Mouse (Mus musculus) adrenal gland, adult 2 months (tissue): ENCODE results near the gene Wsb2. TPM values are rescaled to one million over a fixed set of nuclear protein-coding genes. Genes with fewer than 3 reads are reported as not detected.
"Not testable (repeated sequence)": the region's sequence is repeated elsewhere in the genome, so short reads cannot be mapped to it uniquely, and the experiment has no call there.

Source experiments
- DNase-seq: peaks from one replicate; pipeline ENCODE4 v3.0.0; 2021
- polyA plus RNA-seq: library from polyadenylated mRNA; depleted of rRNA; stranded (reverse); fragments of >200 nt; gene quantifications from 2 replicates; pipeline ENCODE4 v1.2.3, GENCODE M21; 2012; rRNA removed
- total RNA-seq, 2 experiments: library from RNA; stranded (reverse); gene quantifications; 2 replicates each; pipeline ENCODE4 v1.2.3; 2021

Gene Wsb2
- total and polyA plus RNA-seq, 3 experiments: 149 to 211 (median 153) TPM

- DNase-seq: peak; percentile 51
These were observed 31.2 kb downstream of the Wsb2 start for GRCm38 (mm10) chr5:117388296-117388751.

- DNase-seq: peak; percentile 98
These were observed 31.8 kb downstream of the Wsb2 start, which contains the start of gene Rfc5 for GRCm38 (mm10) chr5:117388877-117389276. Rfc5 (minus strand) TSS chr5:117389047.

GRCm38 (mm10) chr5:117390895-117391294 lies 33.8 kb downstream of the Wsb2 start:
- DNase-seq: no peak

- no peak for DNase-seq
These were observed 38.7 kb downstream of the Wsb2 start for GRCm38 (mm10) chr5:117395834-117396233.

- no peak for DNase-seq
These were observed 39.5 kb downstream of the Wsb2 start for GRCm38 (mm10) chr5:117396596-117397014.

GRCm38 (mm10) chr5:117397371-117397770 lies 40.3 kb downstream of the Wsb2 start:
- DNase-seq: no peak

- DNase-seq: no peak
These were observed 41.0 kb downstream of the Wsb2 start for GRCm38 (mm10) chr5:117398007-117398550.

GRCm38 (mm10) chr5:117399281-117399680 lies 42.2 kb downstream of the Wsb2 start:
- no peak for DNase-seq

- no peak for DNase-seq
These were observed 46.5 kb downstream of the Wsb2 start for GRCm38 (mm10) chr5:117403609-117404008.

GRCm38 (mm10) chr5:117404671-117405070 lies 47.6 kb downstream of the Wsb2 start:
- not testable (repeated sequence) for DNase-seq

GRCm38 (mm10) chr5:117408216-117408615 lies 51.1 kb downstream of the Wsb2 start:
- DNase-seq: peak; percentile 31

- no peak for DNase-seq
These were observed 52.3 kb downstream of the Wsb2 start for GRCm38 (mm10) chr5:117409369-117409768.

- DNase-seq: peak; percentile 40
These were observed 56.7 kb downstream of the Wsb2 start, which contains the start of gene Ksr2 for GRCm38 (mm10) chr5:117413507-117414501. Ksr2 (plus strand) TSS chr5:117414000.

- DNase-seq: no peak
These were observed 57.5 kb downstream of the Wsb2 start for GRCm38 (mm10) chr5:117414611-117415010.

- DNase-seq: no peak
These were observed 58.2 kb downstream of the Wsb2 start for GRCm38 (mm10) chr5:117415011-117415912.

- DNase-seq: no peak
These were observed 60.3 kb downstream of the Wsb2 start for GRCm38 (mm10) chr5:117417442-117417841.

Other genes with a start within 250 kb of the Wsb2 start
- gene Suds3, start 241.2 kb upstream of the Wsb2 start, total RNA-seq: 100 to 1,000 TPM; 106 to 144 TPM
- 61.5 and 68.0 TPM in 2 replicates for gene Suds3, start 241.2 kb upstream of the Wsb2 start, polyA plus RNA-seq
- 10 to 100 TPM; 30.9 to 36.0 TPM for gene Taok3, start 237.2 kb upstream of the Wsb2 start, total RNA-seq
- 5.4 and 9.0 TPM in 2 replicates for gene Taok3, start 237.2 kb upstream of the Wsb2 start, polyA plus RNA-seq
- 1,000 to 10,000 TPM; 1,220 to 1,287 TPM for gene Pebp1, start 69.7 kb upstream of the Wsb2 start, total RNA-seq
- gene Pebp1, start 69.7 kb upstream of the Wsb2 start, polyA plus RNA-seq: 2,538 and 3,200 TPM in 2 replicates
- gene Vsig10, start 38.2 kb upstream of the Wsb2 start, total RNA-seq: 10 to 100 TPM in 1 of 2 experiments, 1 to 10 TPM in 1; 8.9 to 28.6 TPM
- gene Vsig10, start 38.2 kb upstream of the Wsb2 start, polyA plus RNA-seq: 38.0 and 44.1 TPM in 2 replicates
- gene Rfc5, start 31.7 kb downstream of the Wsb2 start, total RNA-seq: 1 to 10 TPM; 6.7 to 8.6 TPM
- gene Rfc5, start 31.7 kb downstream of the Wsb2 start, polyA plus RNA-seq: 10.0 and 11.5 TPM in 2 replicates
- 1 to 10 TPM; 3.8 to 5.1 TPM for gene Ksr2, start 56.7 kb downstream of the Wsb2 start, total RNA-seq
- 0.46 and 0.92 TPM in 2 replicates for gene Ksr2, start 56.7 kb downstream of the Wsb2 start, polyA plus RNA-seq